Mouse (Mus musculus): ENCODE data around the gene Il23a. TPM values are rescaled to one million over a fixed set of nuclear protein-coding genes. Genes with fewer than 3 reads are reported as not detected.
"Not testable (repeated sequence)": the region's sequence is repeated elsewhere in the genome, so short reads cannot be mapped to it uniquely, and the experiment has no call there.

The Il23a gene
- total and polyA plus RNA-seq, 2 experiments from 2014 or later: 5.2 to 6.8 TPM

DNA sequence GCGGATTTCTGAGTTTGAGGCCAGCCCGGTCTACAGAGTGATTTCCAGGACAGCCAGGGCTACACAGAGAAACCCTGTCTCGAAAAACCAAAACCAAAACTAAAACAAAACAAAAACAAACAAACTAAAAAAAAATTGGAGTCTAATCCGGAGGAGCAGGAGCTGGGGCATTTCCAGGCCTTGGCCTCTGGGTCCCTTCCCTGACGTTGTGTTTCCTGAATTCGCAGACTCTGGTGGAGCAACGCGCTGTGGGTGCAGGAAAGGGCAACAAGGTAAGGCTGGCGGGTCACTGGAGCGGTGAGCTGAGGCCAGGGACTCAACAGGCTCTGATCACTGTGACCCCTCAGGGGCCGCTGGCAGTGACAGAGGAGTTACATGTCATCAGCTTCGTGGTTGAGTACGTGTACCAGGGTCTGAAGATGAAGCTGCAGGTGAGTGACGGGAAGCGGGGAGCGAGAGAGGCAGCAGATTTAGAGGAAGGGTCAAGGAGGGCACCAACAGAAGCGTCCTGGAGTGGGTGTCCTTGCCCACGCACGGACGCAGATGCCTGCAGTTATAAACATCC, 15.6 kb downstream of the Il23a start:
- Histone ChIP-seq H3K4me3 (ENCODE audit: low read depth, low read length) (no peak overlapping the region), H3K9me3 (replicated peaks; ENCODE audit: control insufficient read depth, low read length) (no peaks in the 10 kb centered on the region), H3K27ac (ENCODE audit: low read depth) (no peak overlapping the region), H3K4me1 (ENCODE audit: control insufficient read depth, insufficient read depth) (no peaks in the 10 kb centered on the region), H3K36me3 (replicated peaks; ENCODE audit: control insufficient read depth, insufficient read depth, low read length) (peaks cover 89% of the 10 kb centered on the region), H3K9ac (replicated peaks; ENCODE audit: low read depth, low read length) (no peak overlapping the region), H3K4me2 (ENCODE audit: low read depth, low read length) (no peak overlapping the region), H3K27me3 (ENCODE audit: control insufficient read depth, insufficient read depth, low read length) (no peaks in the 10 kb centered on the region)
- TF ChIP-seq EP300 (IDR thresholded peaks at IDR 0.05; ENCODE audit: low read depth): no peak
- no peak for TF ChIP-seq CTCF (IDR thresholded peaks at IDR 0.05; ENCODE audit: low read depth)
- 87% methylated on average over 20 of the region's 20 CpGs for WGBS
- no peak for ATAC-seq (ENCODE audit: insufficient read depth, low read depth)
- no peak for DNase-seq (ENCODE audit: low spot score)

DNA sequence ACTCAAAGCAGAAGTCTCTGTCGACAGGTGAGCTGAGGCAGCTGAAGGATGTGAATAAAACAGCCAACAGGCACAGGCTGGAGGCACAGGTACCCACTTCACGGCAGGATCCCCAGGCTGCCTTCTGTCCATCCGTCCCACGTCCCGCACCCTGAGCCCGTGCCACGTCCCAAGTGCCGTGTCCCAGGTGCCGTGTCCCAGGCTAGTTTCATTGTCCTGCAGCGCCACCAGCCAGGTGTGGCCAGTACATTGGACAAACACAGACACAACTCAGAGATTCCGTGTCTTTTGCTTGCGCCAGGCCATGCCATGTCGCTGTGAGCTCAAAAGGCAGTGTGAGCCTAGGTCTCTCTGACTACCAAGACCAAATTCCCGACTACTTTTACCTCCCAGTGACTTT, 16.9 kb downstream of the Il23a start:
- Histone ChIP-seq H3K4me3 (ENCODE audit: low read depth, low read length) (no peak overlapping the region), H3K9me3 (replicated peaks; ENCODE audit: control insufficient read depth, low read length) (no peaks in the 10 kb centered on the region), H3K9ac (replicated peaks; ENCODE audit: low read depth, low read length) (no peak overlapping the region), H3K27me3 (ENCODE audit: control insufficient read depth, insufficient read depth, low read length) (no peaks in the 10 kb centered on the region), H3K4me1 (ENCODE audit: control insufficient read depth, insufficient read depth) (no peaks in the 10 kb centered on the region), H3K4me2 (ENCODE audit: low read depth, low read length) (no peak overlapping the region), H3K36me3 (replicated peaks; ENCODE audit: control insufficient read depth, insufficient read depth, low read length) (peaks cover 90% of the 10 kb centered on the region), H3K27ac (ENCODE audit: low read depth) (no peak overlapping the region)
- WGBS: 90% methylated on average over 14 of the region's 14 CpGs
- TF ChIP-seq EP300 (IDR thresholded peaks at IDR 0.05; ENCODE audit: low read depth) (no peak), CTCF (IDR thresholded peaks at IDR 0.05; ENCODE audit: low read depth) (no peak)
- DNase-seq (ENCODE audit: low spot score) (no peak), ATAC-seq (ENCODE audit: insufficient read depth, low read depth) (no peak)

DNA sequence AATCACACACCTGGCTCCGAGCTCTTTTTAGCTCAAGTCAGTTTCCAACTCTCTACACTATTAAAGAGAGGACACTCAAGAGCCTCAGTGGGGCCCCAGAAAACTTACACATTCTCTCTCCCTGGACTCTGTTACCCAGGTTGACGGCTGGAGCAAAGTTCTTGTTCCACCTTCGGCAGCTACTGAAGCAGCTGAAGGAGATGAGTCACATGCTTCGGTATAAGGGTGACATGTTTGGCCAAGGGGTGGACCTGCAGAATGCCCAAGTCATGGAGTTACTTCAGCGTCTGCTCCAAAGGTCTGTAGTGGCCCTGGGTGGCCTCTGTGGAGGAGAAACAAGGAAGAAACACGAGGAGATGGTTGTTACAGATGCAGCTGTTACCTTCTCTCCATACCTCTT, 17.6 kb downstream of the Il23a start:
- Histone ChIP-seq H3K4me2 (ENCODE audit: low read depth, low read length) (no peak overlapping the region), H3K27me3 (ENCODE audit: control insufficient read depth, insufficient read depth, low read length) (no peaks in the 10 kb centered on the region), H3K9ac (replicated peaks; ENCODE audit: low read depth, low read length) (no peak overlapping the region), H3K36me3 (replicated peaks; ENCODE audit: control insufficient read depth, insufficient read depth, low read length) (peaks cover 87% of the 10 kb centered on the region), H3K9me3 (replicated peaks; ENCODE audit: control insufficient read depth, low read length) (no peaks in the 10 kb centered on the region), H3K4me1 (ENCODE audit: control insufficient read depth, insufficient read depth) (no peaks in the 10 kb centered on the region), H3K4me3 (ENCODE audit: low read depth, low read length) (no peak overlapping the region), H3K27ac (ENCODE audit: low read depth) (no peak overlapping the region)
- ATAC-seq (ENCODE audit: insufficient read depth, low read depth): no peak
- TF ChIP-seq CTCF (IDR thresholded peaks at IDR 0.05; ENCODE audit: low read depth): no peak
- TF ChIP-seq EP300 (IDR thresholded peaks at IDR 0.05; ENCODE audit: low read depth): no peak
- WGBS: 78% methylated on average over 6 of the region's 6 CpGs
- DNase-seq (ENCODE audit: low spot score): no peak

DNA sequence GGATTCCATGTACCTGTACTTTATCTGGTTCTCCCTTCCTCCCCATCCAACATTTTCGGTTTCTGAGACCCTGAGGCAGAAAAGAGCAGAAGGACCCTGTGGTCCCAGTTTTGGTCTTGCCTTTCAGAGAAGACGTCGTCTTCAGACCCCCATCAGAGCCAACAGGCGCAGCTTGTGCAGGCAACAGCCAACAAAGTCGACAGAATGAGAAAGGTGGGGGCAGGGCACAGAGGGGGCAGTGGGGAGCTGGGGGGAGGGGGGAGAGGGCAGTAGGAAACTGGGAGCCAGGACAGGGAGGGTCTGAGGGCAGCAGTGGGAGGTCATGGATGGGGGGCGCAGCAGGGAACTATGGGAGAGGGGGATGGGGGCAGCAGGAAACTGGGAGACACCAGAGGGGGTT, 20.4 kb downstream of the Il23a start:
- peaks cover 63% of the 10 kb centered on the region for H3K36me3 ChIP-seq (replicated peaks; ENCODE audit: control insufficient read depth, insufficient read depth, low read length)
- H3K4me2 ChIP-seq (ENCODE audit: low read depth, low read length): no peak overlapping the region
- no peak overlapping the region for H3K9ac ChIP-seq (replicated peaks; ENCODE audit: low read depth, low read length)
- no peaks in the 10 kb centered on the region for H3K9me3 ChIP-seq (replicated peaks; ENCODE audit: control insufficient read depth, low read length)
- ATAC-seq (ENCODE audit: insufficient read depth, low read depth) (no peak), DNase-seq (ENCODE audit: low spot score) (no peak)
- H3K4me3 ChIP-seq (ENCODE audit: low read depth, low read length): no peak overlapping the region
- H3K27me3 ChIP-seq (ENCODE audit: control insufficient read depth, insufficient read depth, low read length): no peaks in the 10 kb centered on the region
- no peak overlapping the region for H3K27ac ChIP-seq (ENCODE audit: low read depth)
- H3K4me1 ChIP-seq (ENCODE audit: control insufficient read depth, insufficient read depth): 0 out of 2 replicates have a peak, but pooled peaks cover 3% of the 10 kb centered on the region
- 67% methylated on average over 6 of the region's 6 CpGs for WGBS
- no peak for TF ChIP-seq EP300 (IDR thresholded peaks at IDR 0.05; ENCODE audit: low read depth)
- TF ChIP-seq CTCF (IDR thresholded peaks at IDR 0.05; ENCODE audit: low read depth): no peak

DNA sequence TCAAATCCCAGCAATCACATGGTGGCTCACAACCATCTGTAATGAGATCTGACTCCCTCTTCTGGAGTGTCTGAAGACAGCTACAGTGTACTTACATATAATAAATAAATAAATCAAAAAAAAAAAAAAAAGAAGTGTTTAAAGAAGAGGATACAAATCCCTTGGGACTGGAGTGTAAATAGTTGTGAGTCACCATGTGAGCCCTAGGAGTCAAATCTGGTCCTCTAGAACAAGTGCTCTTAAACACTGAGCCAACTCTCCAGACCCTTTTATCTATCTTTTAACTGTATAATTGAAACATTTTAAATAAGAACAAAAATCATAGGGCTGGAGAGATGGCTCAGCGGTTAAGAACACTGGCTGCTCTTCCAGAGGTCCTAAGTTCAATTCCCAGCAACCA, 23.2 kb downstream of the Il23a start:
- H3K4me3 ChIP-seq (ENCODE audit: low read depth, low read length); H3K4me2 ChIP-seq (ENCODE audit: low read depth, low read length); H3K27me3 ChIP-seq (ENCODE audit: control insufficient read depth, insufficient read depth, low read length); H3K9ac ChIP-seq (replicated peaks; ENCODE audit: low read depth, low read length); H3K9me3 ChIP-seq (replicated peaks; ENCODE audit: control insufficient read depth, low read length); H3K27ac ChIP-seq (ENCODE audit: low read depth); ATAC-seq (ENCODE audit: insufficient read depth, low read depth); H3K4me1 ChIP-seq (ENCODE audit: control insufficient read depth, insufficient read depth); DNase-seq (ENCODE audit: low spot score): not testable (repeated sequence)
- WGBS: 88% methylated on average over 1 of the region's 1 CpGs
- peaks cover 35% of the 10 kb centered on the region for H3K36me3 ChIP-seq (replicated peaks; ENCODE audit: control insufficient read depth, insufficient read depth, low read length)

DNA sequence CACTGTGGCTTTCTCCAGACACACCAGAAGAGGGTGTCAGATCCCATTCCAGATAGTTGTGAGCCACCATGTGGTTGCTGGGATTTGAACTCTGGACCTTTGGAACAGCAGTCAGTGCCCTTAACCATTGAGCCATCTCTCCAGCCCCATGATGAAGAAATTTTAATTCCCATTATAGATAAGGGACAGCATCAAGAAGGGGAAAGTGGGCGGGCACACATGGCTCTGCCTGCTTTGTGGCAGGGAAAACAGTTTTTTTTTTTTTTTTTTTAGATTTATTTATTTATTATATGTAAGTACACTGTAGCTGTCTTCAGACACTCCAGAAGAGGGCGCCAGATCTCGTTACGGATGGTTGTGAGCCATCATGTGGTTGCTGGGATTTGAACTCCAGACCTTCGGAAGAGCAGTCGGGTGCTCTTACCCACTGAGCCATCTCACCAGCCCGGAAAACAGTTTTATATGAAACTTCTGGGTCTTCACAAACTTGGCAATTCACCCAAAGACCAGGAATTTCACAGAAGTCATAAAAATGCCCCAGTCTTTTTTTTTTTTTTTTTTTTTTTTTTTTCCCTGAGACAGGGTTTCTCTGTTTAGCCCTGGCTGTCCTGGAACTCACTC, 25.6 kb downstream of the Il23a start:
- H3K27ac ChIP-seq (ENCODE audit: low read depth); H3K9me3 ChIP-seq (replicated peaks; ENCODE audit: control insufficient read depth, low read length); H3K9ac ChIP-seq (replicated peaks; ENCODE audit: low read depth, low read length); H3K4me1 ChIP-seq (ENCODE audit: control insufficient read depth, insufficient read depth); H3K4me3 ChIP-seq (ENCODE audit: low read depth, low read length); H3K27me3 ChIP-seq (ENCODE audit: control insufficient read depth, insufficient read depth, low read length); DNase-seq (ENCODE audit: low spot score); ATAC-seq (ENCODE audit: insufficient read depth, low read depth); H3K4me2 ChIP-seq (ENCODE audit: low read depth, low read length): not testable (repeated sequence)
- peaks cover 17% of the 10 kb centered on the region for H3K36me3 ChIP-seq (replicated peaks; ENCODE audit: control insufficient read depth, insufficient read depth, low read length)
- 95% methylated on average over 3 of the region's 7 CpGs for WGBS

All from heart, postnatal 0 days (tissue).